Mouse (Mus musculus) olfactory bulb, adult 2 months (tissue): ENCODE results near the gene Tmsb4x.

Experiments used
- CTCF ChIP-seq: fragments of 200-500 bp; IDR thresholded peaks from 2 replicates; pipeline ENCODE4 v1.5.1; 2012; ENCODE audit warnings: low read depth, mild to moderate bottlenecking, low read length, moderate library complexity; ENCODE audit not compliant: insufficient read depth
- POLR2A ChIP-seq: fragments of 200-500 bp; IDR thresholded peaks from 2 replicates; pipeline ENCODE4 v1.6.1; 2012; ENCODE audit warnings: mild to moderate bottlenecking, low read depth, low read length, moderate library complexity; ENCODE audit not compliant: insufficient read depth

GRCm38 (mm10) chrX:167171281-167171680 lies 37.8 kb downstream of the Tmsb4x start:
- TF ChIP-seq CTCF (no peak), POLR2A (no peak)
